Comparison of ENCODE assay signal across 16 mouse cellular contexts in the genomic region with DNA sequence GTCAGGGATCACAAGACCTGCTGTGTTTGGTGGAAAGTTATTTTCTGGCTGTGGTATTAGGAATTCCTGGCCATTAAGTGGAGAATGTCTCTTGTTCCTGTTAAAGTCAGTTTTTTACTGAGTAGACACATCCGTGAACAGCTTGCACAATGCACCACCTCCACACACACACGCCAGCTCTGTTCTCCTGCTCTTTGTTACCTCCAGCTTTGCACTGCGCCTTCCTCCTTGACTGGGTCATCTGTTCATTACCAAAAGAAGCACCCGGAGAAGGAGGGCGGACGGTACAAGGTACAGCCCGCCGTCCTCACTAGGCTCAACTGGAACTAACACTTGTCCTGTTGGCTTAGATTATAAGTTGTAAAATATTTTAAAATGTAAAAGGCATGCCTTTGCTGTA. TPM values are rescaled to one million over a fixed set of nuclear protein-coding genes. Genes with fewer than 3 reads are reported as not detected.
A peak's percentile ranks its signal among the peaks of the same experiment; 100 is the strongest.
DNase-seq lines count a peak whose midpoint lies in the region; ATAC-seq lines count a peak whose summit lies in the region.
"Had no signal": no experiment of that assay in that cellular context is flagged by ENCODE, and none has a peak within 500 bp of the region (broad histone marks: within the 10 kb centered on the region; RNA-seq: fewer than 3 reads in every experiment).

No protein-coding gene starts in this region.

- H3K4me1 ChIP-seq in hindbrain, embryonic 10.5 days (replicated peaks) = peaks cover 38% of the 10 kb centered on the region
- H3K4me1 ChIP-seq in hindbrain, embryonic 11.5 days (replicated peaks; ENCODE audit: control insufficient read depth, insufficient read depth, low read length) = peaks cover 2% of the 10 kb centered on the region; the same call in 1 of the 2 replicates
- H3K4me1 ChIP-seq in limb, embryonic 12.5 days (replicated peaks) = peaks cover 20% of the 10 kb centered on the region
- peaks cover 5% of the 10 kb centered on the region; the same call in 1 of the 2 replicates for H3K4me1 ChIP-seq in limb, embryonic 10.5 days
- peaks cover 37% of the 10 kb centered on the region for H3K4me1 ChIP-seq in limb, embryonic 15.5 days

- no peaks in the 10 kb centered on the region for H3K27me3 ChIP-seq in hindbrain, embryonic 10.5 days (ENCODE audit: insufficient read depth, poor library complexity, severe bottlenecking)
- no peaks in the 10 kb centered on the region for H3K27me3 ChIP-seq in hindbrain, embryonic 11.5 days (ENCODE audit: control insufficient read depth, insufficient read depth, low read length)
- no peaks in the 10 kb centered on the region for H3K27me3 ChIP-seq in limb, embryonic 12.5 days
- no peaks in the 10 kb centered on the region for H3K27me3 ChIP-seq in limb, embryonic 10.5 days (ENCODE audit: low read depth, poor library complexity, severe bottlenecking)
- H3K27me3 ChIP-seq in limb, embryonic 15.5 days = no peaks in the 10 kb centered on the region

- 84% methylated on average over 8 of the region's 8 CpGs for WGBS in hindbrain, embryonic 10.5 days
- WGBS in hindbrain, embryonic 11.5 days = 86% methylated on average over 8 of the region's 8 CpGs
- 75% methylated on average over 8 of the region's 8 CpGs for WGBS in limb, embryonic 12.5 days
- WGBS in limb, embryonic 10.5 days = 91% methylated on average over 8 of the region's 8 CpGs
- 61% methylated on average over 8 of the region's 8 CpGs for WGBS in limb, embryonic 15.5 days

- peak overlapping the region; percentile 77 for H3K27ac ChIP-seq in hindbrain, embryonic 10.5 days
- no peak overlapping the region for H3K27ac ChIP-seq in hindbrain, embryonic 11.5 days (ENCODE audit: low read depth, low read length)
- peak overlapping the region; percentile 64; the same call in 1 of the 2 replicates for H3K27ac ChIP-seq in limb, embryonic 12.5 days
- H3K27ac ChIP-seq in limb, embryonic 10.5 days = no peak overlapping the region
- peak overlapping the region; percentile 5; the same call in 1 of the 2 replicates for H3K27ac ChIP-seq in limb, embryonic 15.5 days
- H3K27ac ChIP-seq: macrophage had no signal

- no peak overlapping the region for H3K4me3 ChIP-seq in hindbrain, embryonic 10.5 days
- no peak overlapping the region for H3K4me3 ChIP-seq in hindbrain, embryonic 11.5 days (ENCODE audit: low read depth, low read length)
- H3K4me3 ChIP-seq in limb, embryonic 12.5 days (replicated peaks) = no peak overlapping the region
- H3K4me3 ChIP-seq in limb, embryonic 10.5 days = no peak overlapping the region
- no peak overlapping the region for H3K4me3 ChIP-seq in limb, embryonic 15.5 days
- H3K4me3 ChIP-seq: erythroblast, embryonic 14.5 days had no signal

- H3K9ac ChIP-seq in hindbrain, embryonic 11.5 days (ENCODE audit: low read depth, low read length) = no peak overlapping the region
- H3K9ac ChIP-seq in limb, embryonic 12.5 days (replicated peaks) = no peak overlapping the region
- no peak overlapping the region for H3K9ac ChIP-seq in limb, embryonic 15.5 days

- H3K9me3 ChIP-seq in hindbrain, embryonic 10.5 days = no peaks in the 10 kb centered on the region
- H3K9me3 ChIP-seq in hindbrain, embryonic 11.5 days (ENCODE audit: control insufficient read depth, low read length) = no peaks in the 10 kb centered on the region
- H3K9me3 ChIP-seq in limb, embryonic 12.5 days = no peaks in the 10 kb centered on the region
- H3K9me3 ChIP-seq in limb, embryonic 10.5 days (replicated peaks) = no peaks in the 10 kb centered on the region
- no peaks in the 10 kb centered on the region for H3K9me3 ChIP-seq in limb, embryonic 15.5 days

- no peak for DNase-seq in hindbrain, embryonic 10.5 days (ENCODE audit: low spot score)
- DNase-seq in hindbrain, embryonic 11.5 days (ENCODE audit: low spot score) = no peak
- DNase-seq in limb, embryonic 10.5 days (ENCODE audit: low spot score) = no peak
- peak; percentile 83 for DNase-seq in kidney, adult 9 months
- DNase-seq in lung, postnatal 10 days = no peak
- DNase-seq: cerebellum, adult 11 months; gastrocnemius, postnatal 10 days; left cerebral cortex, postnatal 4 days; spleen, adult 18-20 months; thymus, postnatal 25 days had no signal

- no peak overlapping the region for H3K4me2 ChIP-seq in hindbrain, embryonic 11.5 days (replicated peaks; ENCODE audit: low read depth, low read length)
- no peak overlapping the region for H3K4me2 ChIP-seq in limb, embryonic 12.5 days
- no peak overlapping the region for H3K4me2 ChIP-seq in limb, embryonic 15.5 days

- H3K36me3 ChIP-seq in hindbrain, embryonic 10.5 days = peaks cover 34% of the 10 kb centered on the region; the same call in 1 of the 2 replicates
- no peaks in the 10 kb centered on the region for H3K36me3 ChIP-seq in hindbrain, embryonic 11.5 days (ENCODE audit: control insufficient read depth, insufficient read depth, low read length)
- no peaks in the 10 kb centered on the region for H3K36me3 ChIP-seq in limb, embryonic 12.5 days
- H3K36me3 ChIP-seq in limb, embryonic 10.5 days = 0 out of 2 replicates have a peak, but pooled peaks cover 2% of the 10 kb centered on the region
- H3K36me3 ChIP-seq in limb, embryonic 15.5 days = 0 out of 2 replicates have a peak, but pooled peaks cover 3% of the 10 kb centered on the region

- ATAC-seq in hindbrain, embryonic 11.5 days (ENCODE audit: low FRiP score) = no peak
- ATAC-seq in limb, embryonic 12.5 days (ENCODE audit: insufficient number of reproducible peaks, insufficient read depth, low FRiP score, low TSS enrichment, low read depth) = no peak
- no peak for ATAC-seq in limb, embryonic 15.5 days (ENCODE audit: insufficient number of reproducible peaks, low FRiP score, low TSS enrichment, low read depth)
- ATAC-seq: forebrain, embryonic 16.5 days; hindbrain, postnatal 0 days had no signal

RNA-seq across cellular contexts. Expression of gene Ift43, which starts 20.3 kb away (rescaled TPM):
- 86.4 and 94.1 TPM in 2 replicates for polyA plus RNA-seq in hindbrain, embryonic 10.5 days (2016; fragmentation: Nextera tagmentation; extraction: Ambion mirVana)
- 93.8 and 102 TPM in 2 replicates for polyA plus RNA-seq in hindbrain, embryonic 11.5 days (2014; fragmentation: Nextera tagmentation; extraction: Ambion mirVana)
- polyA plus RNA-seq in limb, embryonic 12.5 days (2016; fragmentation: Nextera tagmentation; extraction: Ambion mirVana) = 80.5 and 84.1 TPM in 2 replicates
- polyA plus RNA-seq in limb, embryonic 10.5 days (2016; fragmentation: Nextera tagmentation; extraction: Ambion mirVana) = 61.2 and 71.6 TPM in 2 replicates
- polyA plus RNA-seq in limb, embryonic 15.5 days (2015; fragmentation: Nextera tagmentation; extraction: Ambion mirVana) = 74.7 and 78.3 TPM in 2 replicates
- polyA plus RNA-seq: erythroblast, embryonic 14.5 days had no signal

RNA-seq across cellular contexts. Expression of gene Tgfb3, which starts 23.8 kb away (rescaled TPM):
- 7.0 and 8.4 TPM in 2 replicates for polyA plus RNA-seq in hindbrain, embryonic 10.5 days (2016; fragmentation: Nextera tagmentation; extraction: Ambion mirVana)
- polyA plus RNA-seq in hindbrain, embryonic 11.5 days (2014; fragmentation: Nextera tagmentation; extraction: Ambion mirVana) = 5.7 and 6.0 TPM in 2 replicates
- polyA plus RNA-seq in limb, embryonic 12.5 days (2016; fragmentation: Nextera tagmentation; extraction: Ambion mirVana) = 33.4 and 40.0 TPM in 2 replicates
- 15.7 and 24.3 TPM in 2 replicates for polyA plus RNA-seq in limb, embryonic 10.5 days (2016; fragmentation: Nextera tagmentation; extraction: Ambion mirVana)
- polyA plus RNA-seq in limb, embryonic 15.5 days (2015; fragmentation: Nextera tagmentation; extraction: Ambion mirVana) = 102 and 104 TPM in 2 replicates
- polyA plus RNA-seq: erythroblast, embryonic 14.5 days had no signal

Comparison
In these comparisons a context has a peak if more than half of its experiments do, and no peak if none do; other contexts are left out.
1. H3K27ac ChIP-seq: peak in hindbrain, embryonic 10.5 days (single experiment), limb, embryonic 12.5 days (single experiment) and limb, embryonic 15.5 days (single experiment); none in hindbrain, embryonic 11.5 days (single experiment) and limb, embryonic 10.5 days (single experiment).